Mouse (Mus musculus) ES-CJ7 (cell line): ENCODE data around the gene Susd6.
"Not testable (repeated sequence)": the region's sequence is repeated elsewhere in the genome, so short reads cannot be mapped to it uniquely, and the experiment has no call there.

Experiments
- DNase-seq: peaks from one replicate; pipeline ENCODE4 v3.0.0; 2011; ENCODE audit warnings: low read depth, low spot score

Gene Susd6

GRCm38 (mm10) chr12:80785597-80785996, 4.7 kb upstream of the Susd6 start:
- DNase-seq: no peak

GRCm38 (mm10) chr12:80786591-80786990, 3.7 kb upstream of the Susd6 start:
- no peak for DNase-seq

GRCm38 (mm10) chr12:80787604-80788003, 2.7 kb upstream of the Susd6 start:
- no peak for DNase-seq

- DNase-seq: no peak
Measured at GRCm38 (mm10) chr12:80788188-80788587, 2.1 kb upstream of the Susd6 start.

GRCm38 (mm10) chr12:80789276-80789675, 1.0 kb upstream of the Susd6 start:
- not testable (repeated sequence) for DNase-seq

GRCm38 (mm10) chr12:80790700-80791570, 625 bp downstream of the Susd6 start:
- no peak for DNase-seq

GRCm38 (mm10) chr12:80791571-80792444, 1.5 kb downstream of the Susd6 start:
- peak; percentile 48 for DNase-seq

GRCm38 (mm10) chr12:80792867-80793266, 2.6 kb downstream of the Susd6 start:
- DNase-seq: no peak

GRCm38 (mm10) chr12:80793535-80793934, 3.2 kb downstream of the Susd6 start:
- no peak for DNase-seq

- DNase-seq: no peak
Measured at GRCm38 (mm10) chr12:80794522-80794921, 4.2 kb downstream of the Susd6 start.

GRCm38 (mm10) chr12:80794935-80795785, 4.8 kb downstream of the Susd6 start:
- DNase-seq: no peak

- DNase-seq: no peak
Measured at GRCm38 (mm10) chr12:80798271-80798670, 8.0 kb downstream of the Susd6 start.

GRCm38 (mm10) chr12:80800156-80800555, 9.8 kb downstream of the Susd6 start:
- DNase-seq: no peak

- no peak for DNase-seq
Measured at GRCm38 (mm10) chr12:80801443-80801842, 11.1 kb downstream of the Susd6 start.

- no peak for DNase-seq
Measured at GRCm38 (mm10) chr12:80803924-80804323, 13.6 kb downstream of the Susd6 start.

- no peak for DNase-seq
Measured at GRCm38 (mm10) chr12:80804861-80805428, 14.6 kb downstream of the Susd6 start.

- DNase-seq: peak; percentile 62
Measured at GRCm38 (mm10) chr12:80807451-80808085, 17.3 kb downstream of the Susd6 start.

GRCm38 (mm10) chr12:80810005-80810404, 19.7 kb downstream of the Susd6 start:
- no peak for DNase-seq

GRCm38 (mm10) chr12:80811646-80812509, 21.6 kb downstream of the Susd6 start:
- no peak for DNase-seq

GRCm38 (mm10) chr12:80812510-80812820, 22.2 kb downstream of the Susd6 start:
- no peak for DNase-seq
